Mouse (Mus musculus) thymus, adult 2 months (tissue): ENCODE results near the gene Fgfr2.

Experiments
- CTCF ChIP-seq: fragments of 200-500 bp; IDR thresholded peaks from 2 replicates; pipeline ENCODE4 v1.5.1; 2012; ENCODE audit warnings: mild to moderate bottlenecking, control low read depth, low read length, moderate library complexity, borderline replicate concordance; ENCODE audit not compliant: control insufficient read depth, poor library complexity, insufficient read depth; ENCODE audit errors: extremely low read depth
- POLR2A ChIP-seq: fragments of 200-500 bp; IDR thresholded peaks from 2 replicates; pipeline ENCODE4 v1.6.1; 2012; ENCODE audit warnings: mild to moderate bottlenecking, low read length, control low read depth, moderate library complexity; ENCODE audit not compliant: control insufficient read depth, poor library complexity, insufficient read depth; ENCODE audit errors: extremely low read depth

DNA sequence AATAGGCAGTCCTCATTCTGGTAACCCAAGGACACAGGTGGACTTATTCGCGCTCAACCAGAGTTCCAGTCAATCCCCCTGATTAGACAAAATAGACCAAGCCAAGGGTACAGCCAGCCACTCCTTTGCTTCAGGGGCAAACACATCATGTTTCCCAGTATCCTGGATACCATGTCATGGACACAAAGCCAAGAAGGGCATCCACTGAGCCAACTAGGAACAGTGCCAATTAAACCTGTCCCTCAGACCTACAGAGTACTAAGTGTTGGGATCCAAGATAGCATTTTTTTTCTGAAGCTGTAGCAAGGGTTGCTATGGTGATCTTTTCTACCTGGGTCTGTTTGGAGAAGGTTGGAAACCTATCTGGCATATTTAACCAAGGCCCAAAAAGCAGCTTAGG, 929.5 kb downstream of the Fgfr2 start:
- TF ChIP-seq CTCF (no peak), POLR2A (no peak)
